Mouse (Mus musculus) B cell, adult 2 months (primary cell): ENCODE measurements around the gene Calcoco2.
"Not testable (repeated sequence)": the region's sequence is repeated elsewhere in the genome, so short reads cannot be mapped to it uniquely, and the experiment has no call there.

Source experiments
- DNase-seq, 2 experiments: peaks; one replicate each; pipeline ENCODE4 v3.0.0; 2022

Calcoco2 gene

DNA sequence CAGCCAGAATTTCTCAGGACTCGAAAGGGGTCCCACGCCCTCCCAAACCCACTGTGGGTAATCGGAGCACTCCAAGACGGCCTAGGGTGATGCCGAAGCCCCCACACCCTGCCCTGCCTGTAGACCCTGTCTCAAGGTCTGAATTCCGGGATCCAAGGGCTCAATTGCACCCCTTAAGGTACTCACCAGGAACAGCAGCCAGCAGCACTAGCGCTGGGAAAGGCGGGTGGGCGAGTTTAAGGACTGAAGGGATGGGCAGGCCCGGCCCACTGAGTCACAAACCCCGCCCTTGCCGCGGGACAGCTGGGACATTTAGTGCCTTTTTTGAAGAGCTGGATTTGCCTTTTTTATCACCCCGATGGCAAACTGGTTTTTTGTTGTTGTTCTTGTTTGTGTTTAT, at the start of gene Calcoco2:
TSS of gene Calcoco2 (minus strand) at position 214 of the 400 bp plus-strand sequence.
- DNase-seq, result no peak

- no peak for DNase-seq
Observed at GRCm38 (mm10) chr11:96147471-96147870, 35.7 kb upstream of the Calcoco2 start.

DNA sequence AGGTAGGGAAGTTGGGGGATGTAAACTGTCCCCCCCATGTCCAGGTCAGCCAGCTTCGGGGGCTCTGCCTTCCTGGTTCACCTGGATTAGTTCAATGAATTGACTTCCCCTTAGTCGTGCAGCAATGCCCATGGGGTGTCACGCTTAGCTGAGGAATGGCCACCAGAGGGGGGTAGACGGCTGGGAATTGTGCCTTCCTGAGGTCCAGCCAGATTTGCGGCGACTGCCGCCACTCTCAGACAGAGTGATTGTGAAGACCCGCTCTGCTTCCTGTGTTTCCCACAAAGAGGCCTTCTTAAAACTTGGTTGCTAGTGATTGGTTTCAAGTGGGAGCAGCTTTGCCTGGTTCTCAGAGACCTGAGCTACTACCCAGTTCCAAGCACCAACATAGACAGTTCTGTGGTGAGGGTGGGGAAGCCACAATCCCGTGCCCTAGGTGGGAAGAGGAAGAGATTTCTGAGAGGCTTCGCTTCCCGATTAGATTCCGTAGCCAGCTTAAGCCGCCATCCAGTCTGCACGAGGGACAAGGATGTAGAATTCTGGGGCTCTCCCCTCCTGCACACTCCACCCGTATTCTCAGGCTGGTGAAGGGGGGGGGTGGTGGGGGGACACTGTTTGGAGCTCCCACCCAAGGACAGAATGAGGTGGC, 34.0 kb upstream of the Calcoco2 start:
- DNase-seq, result peak; percentile 28 to 44

DNA sequence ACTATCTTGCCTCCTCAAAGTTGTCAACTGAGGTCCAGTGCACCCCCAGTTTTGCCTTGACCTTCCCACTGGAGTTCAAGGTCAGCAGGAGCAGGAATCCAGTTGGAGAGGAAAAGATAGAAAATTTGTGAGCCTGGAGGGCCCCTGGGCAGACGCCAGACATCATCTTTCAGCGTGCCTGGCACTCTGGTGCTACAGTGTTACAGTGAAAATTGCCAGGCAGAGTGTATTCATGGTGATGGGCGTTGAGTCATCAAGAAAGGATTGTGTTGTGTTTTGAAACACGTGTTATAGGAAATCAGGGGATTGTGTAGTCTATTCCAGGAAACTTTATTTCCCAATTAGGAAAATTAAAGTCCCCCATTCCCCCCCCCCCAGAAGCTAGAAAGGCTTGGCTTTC, 32.0 kb upstream of the Calcoco2 start:
- DNase-seq, result no peak

DNA sequence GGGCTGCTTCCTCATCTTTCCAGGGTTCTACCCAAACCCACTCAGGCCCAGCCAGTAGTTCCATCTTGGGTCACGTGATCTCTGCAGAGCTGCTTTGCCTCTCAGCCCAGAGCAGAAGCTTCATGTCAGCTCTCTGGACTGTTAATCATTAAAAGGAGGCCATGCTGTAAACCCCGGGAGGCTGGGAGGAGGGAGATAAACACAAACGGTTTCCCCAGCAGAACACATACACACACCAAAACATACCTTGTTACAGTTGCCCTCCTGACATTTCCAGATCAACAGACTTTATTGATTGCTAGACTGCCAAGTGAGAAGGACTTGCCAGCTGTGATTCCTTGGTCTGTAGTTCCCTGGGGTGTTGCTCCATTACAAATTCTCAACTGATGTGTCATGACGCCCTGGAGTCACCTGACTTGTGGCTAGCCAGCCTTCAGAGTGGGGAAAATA, 29.0 kb upstream of the Calcoco2 start:
- no peak for DNase-seq

DNA sequence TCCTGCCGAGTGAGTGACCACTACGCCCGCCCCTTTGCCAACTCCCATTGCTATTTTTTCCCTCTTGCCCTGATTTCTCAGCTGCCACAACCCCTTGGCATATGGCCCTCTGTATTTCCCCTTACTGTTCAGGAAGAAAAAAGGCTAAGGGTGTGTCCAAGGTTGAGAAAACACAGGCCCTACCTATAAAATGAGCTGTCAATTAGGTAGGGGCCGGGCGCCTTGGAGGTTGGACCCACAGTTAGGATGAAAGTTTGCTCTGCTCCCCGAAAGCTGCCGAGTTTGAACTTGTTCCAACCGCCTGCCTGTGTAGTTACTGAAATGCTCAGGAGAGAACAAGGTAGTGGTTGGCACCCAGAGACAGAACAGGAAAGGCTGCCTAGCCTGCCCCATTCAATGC, 24.1 kb upstream of the Calcoco2 start:
- DNase-seq, result no peak

- peak; percentile 54 to 56 for DNase-seq
Observed at GRCm38 (mm10) chr11:96133239-96133865, 21.6 kb upstream of the Calcoco2 start, which contains the start of gene Ttll6. Gene Ttll6, plus strand, starts transcription at chr11:96133786.

- DNase-seq, result no peak
Observed at GRCm38 (mm10) chr11:96130606-96131005, 18.8 kb upstream of the Calcoco2 start.

- peak; percentile 35 to 36 for DNase-seq
Observed at GRCm38 (mm10) chr11:96124052-96124914, 12.5 kb upstream of the Calcoco2 start.

- DNase-seq, result not testable (repeated sequence)
Observed at GRCm38 (mm10) chr11:96122806-96123205, 11.0 kb upstream of the Calcoco2 start.

GRCm38 (mm10) chr11:96119401-96119800, 7.6 kb upstream of the Calcoco2 start:
- no peak for DNase-seq

DNA sequence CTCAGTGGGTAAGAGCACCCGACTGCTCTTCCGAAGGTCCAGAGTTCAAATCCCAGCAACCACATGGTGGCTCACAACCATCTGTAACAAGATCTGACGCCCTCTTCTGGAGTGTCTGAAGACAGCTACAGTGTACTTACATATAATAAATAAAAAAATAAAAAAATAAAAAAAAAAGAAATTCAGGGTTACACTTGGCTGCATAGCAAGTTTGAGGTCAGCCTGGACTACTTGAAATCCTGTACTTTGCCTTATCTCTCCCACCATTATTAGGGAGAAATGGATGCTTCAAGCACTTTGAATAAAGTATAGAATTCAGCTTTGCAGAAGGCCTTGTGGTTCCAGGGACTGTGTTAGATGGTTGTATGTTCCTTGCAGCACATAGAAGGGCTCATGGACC, 5.2 kb upstream of the Calcoco2 start:
- DNase-seq, result not testable (repeated sequence)

- DNase-seq, result no peak
Observed at GRCm38 (mm10) chr11:96116116-96116515, 4.4 kb upstream of the Calcoco2 start.

- DNase-seq, result no peak
Observed at GRCm38 (mm10) chr11:96115416-96115815, 3.7 kb upstream of the Calcoco2 start.

- no peak for DNase-seq
Observed at GRCm38 (mm10) chr11:96114077-96114476, 2.3 kb upstream of the Calcoco2 start.

- not testable (repeated sequence) for DNase-seq
Observed at GRCm38 (mm10) chr11:96110950-96111349, 814 bp downstream of the Calcoco2 start.

GRCm38 (mm10) chr11:96108376-96108775, 3.4 kb downstream of the Calcoco2 start:
- no peak for DNase-seq

DNA sequence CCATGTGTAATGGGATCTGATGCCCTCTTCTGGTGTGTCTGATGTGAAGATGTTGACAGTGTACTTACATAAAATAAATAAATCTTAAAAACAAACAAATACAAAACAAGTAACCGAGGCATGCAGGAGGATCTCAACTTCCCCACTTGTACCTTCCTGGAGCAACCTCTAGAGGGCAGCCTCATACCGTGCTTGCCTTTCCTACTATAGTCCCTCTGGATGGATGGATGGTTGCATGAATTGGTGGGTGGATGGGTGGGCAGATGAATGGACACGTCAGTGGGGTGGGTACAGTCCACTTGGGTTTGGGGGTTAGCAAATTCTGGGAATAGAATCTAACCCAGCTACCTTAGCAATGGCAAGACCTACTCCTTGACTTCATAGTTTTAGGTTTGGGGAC, 18.4 kb downstream of the Calcoco2 start:
- peak; percentile 56 to 57 for DNase-seq

DNA sequence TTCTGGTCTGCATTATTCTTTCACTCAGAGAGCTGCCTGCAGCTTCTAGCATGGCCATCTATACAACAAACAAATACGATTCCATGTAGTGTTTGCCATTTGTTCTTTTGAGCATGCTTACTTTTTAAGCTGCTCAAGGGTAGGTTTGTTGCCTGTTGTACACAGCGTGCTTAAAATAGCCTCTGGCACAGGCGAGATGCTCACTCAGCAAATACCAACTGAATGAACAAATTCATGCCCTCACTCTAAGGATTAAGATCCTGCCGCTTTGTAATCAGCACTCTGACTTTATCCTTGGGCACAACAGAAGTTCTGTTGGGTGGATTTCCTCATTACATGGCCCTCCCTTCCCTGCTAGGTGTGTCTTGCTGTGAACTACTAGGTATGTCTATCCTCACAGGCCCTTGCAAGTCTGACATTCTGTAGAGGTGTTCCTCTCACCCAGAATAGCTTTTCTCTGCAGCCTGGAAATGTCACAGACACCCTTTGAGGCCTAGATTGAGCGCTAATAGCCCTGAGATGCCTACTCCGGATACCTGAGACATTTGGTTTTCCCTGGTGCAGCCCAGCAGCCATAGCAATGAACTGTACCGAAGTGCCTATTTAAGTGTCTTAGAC, 19.0 kb downstream of the Calcoco2 start:
- no peak for DNase-seq

- DNase-seq, result peak; percentile 12 to 24
Observed at GRCm38 (mm10) chr11:96091073-96091472, 20.7 kb downstream of the Calcoco2 start.

DNA sequence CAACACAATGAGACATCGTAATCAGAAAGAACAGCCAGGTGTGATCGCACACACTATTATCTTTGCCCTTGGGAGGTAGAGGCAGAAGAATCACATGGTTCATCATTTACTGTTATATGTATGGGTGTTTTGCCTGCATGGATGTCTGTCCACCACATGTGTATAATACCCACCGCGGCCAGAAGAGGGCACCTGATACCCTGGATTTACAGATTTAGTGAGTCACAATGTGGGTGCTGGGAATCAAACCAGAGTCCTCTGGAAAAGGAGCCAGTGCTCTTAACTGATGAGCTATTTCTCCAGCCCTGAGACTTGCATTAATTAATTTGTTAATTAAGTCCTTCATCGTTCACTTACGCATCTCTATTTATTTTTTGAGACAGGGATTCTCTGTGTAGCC, 23.8 kb downstream of the Calcoco2 start:
- peak; percentile 8 to 13 for DNase-seq

DNA sequence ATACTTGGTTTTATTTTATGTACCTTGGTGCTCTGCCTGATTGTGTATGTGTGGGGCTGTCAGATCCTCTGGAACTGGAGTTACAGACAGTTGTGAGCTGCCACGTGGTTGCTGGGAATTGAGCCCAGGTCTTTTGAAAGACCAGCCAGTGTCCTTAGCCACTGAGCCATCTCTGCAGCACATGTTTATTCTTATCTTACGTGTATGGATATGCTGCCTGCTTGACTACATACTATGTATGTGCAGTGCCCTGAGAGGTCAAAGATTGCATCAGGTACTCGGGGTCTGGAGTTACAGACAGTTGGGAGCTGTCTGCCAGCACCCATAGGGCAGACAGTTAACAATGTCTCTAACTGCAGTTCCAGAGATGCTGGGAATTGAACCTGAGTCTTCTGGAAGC, 29.1 kb downstream of the Calcoco2 start:
- DNase-seq, result no peak

DNA sequence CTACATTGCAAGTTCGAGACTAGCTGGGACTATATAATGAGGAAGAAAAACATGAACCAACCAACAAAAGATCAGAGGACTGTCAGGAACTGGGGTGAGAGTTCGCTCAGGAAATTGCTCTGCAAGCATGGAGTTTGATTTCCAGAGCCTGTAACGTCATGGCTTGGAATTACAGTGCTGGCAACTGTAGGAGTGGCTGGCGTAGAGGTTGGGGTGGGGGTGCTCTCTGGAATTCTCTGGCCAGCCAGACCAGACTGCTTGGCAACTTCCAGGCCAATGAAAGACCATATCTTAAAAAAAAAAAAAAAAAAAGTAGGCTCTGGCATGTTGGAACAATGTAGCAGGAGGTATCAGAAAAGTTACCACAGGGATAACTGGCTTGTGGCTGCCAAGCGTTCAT, 31.0 kb downstream of the Calcoco2 start:
- no peak for DNase-seq
